Mouse (Mus musculus) right cerebral cortex, postnatal 36 days (tissue): ENCODE measurements around the gene Zbtb11.
"Not testable (repeated sequence)": the region's sequence is repeated elsewhere in the genome, so short reads cannot be mapped to it uniquely, and the experiment has no call there.

Experiments
- DNase-seq, 2 experiments: peaks; one replicate each; pipeline ENCODE4 v3.0.0; 2022; ENCODE audit warnings: low spot score in 2 of 2, mixed read lengths in 1 of 2

Zbtb11 gene

GRCm38 (mm10) chr16:56037138-56038010 is 63.7 kb downstream of the Zbtb11 start, which contains the start of gene Trmt10c:
TSS of gene Trmt10c (minus strand) at chr16:56037819.
- DNase-seq, result peak; percentile 88

GRCm38 (mm10) chr16:56038090-56038489 is 64.4 kb downstream of the Zbtb11 start:
- DNase-seq, result no peak

DNA sequence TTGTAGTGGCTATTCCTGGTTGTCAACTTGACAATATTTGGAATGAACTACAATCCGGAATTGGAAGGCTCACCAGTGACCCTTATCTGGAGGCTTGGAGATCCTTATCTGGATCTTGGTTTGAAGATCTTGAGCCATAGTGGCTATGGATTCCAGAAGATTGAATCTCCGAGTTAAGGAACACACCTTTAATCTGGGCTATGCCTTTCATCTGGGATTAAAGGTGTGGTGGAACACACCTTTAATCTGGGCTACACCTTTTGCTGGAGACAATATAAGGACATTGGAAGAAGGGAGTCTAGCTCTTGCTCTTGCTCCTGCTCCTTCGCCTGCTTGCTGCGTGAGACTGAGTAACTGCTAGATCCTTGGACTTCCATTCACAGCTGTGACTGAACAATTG is 74.4 kb downstream of the Zbtb11 start, which contains the start of gene Senp7:
Gene Senp7 (plus strand): TSS at position 301 of the 400 bp plus-strand sequence.
- not testable (repeated sequence) for DNase-seq

DNA sequence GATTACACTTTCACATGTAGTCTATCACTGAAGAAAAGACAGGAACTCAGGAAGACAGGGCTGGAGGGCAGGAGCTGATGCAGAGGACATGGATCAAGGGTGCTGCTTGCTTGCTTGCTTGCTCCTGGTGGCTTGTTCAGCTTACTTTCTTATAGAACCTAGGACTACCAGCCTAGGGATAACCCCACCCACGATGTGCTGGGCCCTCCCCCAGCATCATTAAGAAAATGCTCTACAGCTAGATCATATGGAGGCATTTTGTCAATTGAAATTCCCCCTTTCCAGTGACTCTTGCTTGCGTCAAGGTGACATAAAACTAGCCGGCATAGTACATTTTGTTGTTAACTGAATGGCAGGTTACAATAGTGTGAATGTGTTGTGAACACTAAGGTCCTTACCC is 82.2 kb downstream of the Zbtb11 start:
- DNase-seq, result no peak

DNA sequence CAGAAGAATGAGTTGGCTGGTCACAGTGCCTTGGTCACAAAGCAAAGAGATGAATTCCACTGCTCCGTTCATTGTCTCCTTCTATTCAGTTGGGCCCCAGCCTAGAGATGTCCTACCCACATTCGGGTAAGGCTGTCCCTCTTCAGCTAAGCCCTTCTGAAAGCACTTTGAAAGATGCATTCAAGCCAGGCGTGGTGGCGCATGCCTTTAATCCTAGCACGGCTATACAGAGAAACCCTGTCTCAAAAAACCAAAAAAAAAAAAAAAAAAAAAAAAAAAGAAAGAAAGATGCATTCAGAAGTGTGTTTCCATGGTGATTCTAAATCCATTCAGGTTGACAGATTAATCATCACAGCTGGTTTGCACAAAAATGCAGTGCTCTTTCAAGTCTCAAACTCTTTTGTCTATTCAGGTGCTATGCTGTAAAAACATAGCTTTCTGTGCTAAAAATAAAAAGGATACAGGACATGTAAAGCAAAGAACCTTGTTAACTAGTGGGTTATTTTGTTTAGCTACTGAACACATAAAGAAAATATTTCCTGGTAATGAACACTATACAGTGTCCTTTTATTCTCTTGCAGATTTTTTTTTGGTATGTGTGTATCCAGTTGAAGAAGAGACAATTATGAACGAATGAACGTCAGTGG is 83.4 kb downstream of the Zbtb11 start:
- DNase-seq, result no peak

DNA sequence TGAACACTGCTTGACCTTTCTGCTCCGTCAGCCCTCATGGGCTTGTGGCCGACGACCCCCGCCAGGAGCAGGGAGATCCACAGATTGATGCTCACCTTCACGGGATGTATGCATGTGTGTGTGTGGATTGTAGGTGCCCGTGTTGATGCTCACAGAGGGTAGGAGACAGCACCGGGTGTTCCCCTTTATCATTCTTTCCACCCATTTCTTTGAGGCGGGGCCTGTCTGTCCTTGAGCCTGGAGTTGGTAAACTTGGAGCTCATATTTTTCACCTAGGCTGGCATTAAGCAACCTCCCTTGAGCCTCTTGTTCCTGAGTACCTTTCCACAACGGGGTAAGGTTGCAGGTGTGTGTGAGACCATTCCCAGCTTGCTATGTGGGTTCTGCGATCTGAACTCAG is 84.5 kb downstream of the Zbtb11 start:
- no peak for DNase-seq
